Mouse (Mus musculus) midbrain, postnatal 0 days (tissue): ENCODE results near the gene Noct. TPM values are rescaled to one million over a fixed set of nuclear protein-coding genes. Genes with fewer than 3 reads are reported as not detected.
A peak's percentile ranks its signal among the peaks of the same experiment; 100 is the strongest.
"Not testable (repeated sequence)": the region's sequence is repeated elsewhere in the genome, so short reads cannot be mapped to it uniquely, and the experiment has no call there.

ENCODE experiments used
- ATAC-seq: fragments of 200-750 bp; cut with Nextera tagmentation; 2 replicates; pipeline ENCODE4 v1.8.0; 2017; ENCODE audit warnings: moderate number of reproducible peaks, mild to moderate bottlenecking, moderate TSS enrichment, moderate library complexity; ENCODE audit not compliant: low FRiP score
- DNase-seq: peaks from one replicate; pipeline ENCODE4 v3.0.0-alpha.2; 2015; ENCODE audit warnings: low spot score
- H3K27ac ChIP-seq: fragments of 300-500 bp; sonication (generic); 2 replicates; pipeline ENCODE4 v1.5.1; 2014; ENCODE audit warnings: low read depth, mild to moderate bottlenecking, low read length, mixed read lengths
- H3K27me3 ChIP-seq: fragments of 300-500 bp; sonication (generic); 2 replicates; pipeline ENCODE4 v1.6.1; 2014; ENCODE audit warnings: low read length, control low read depth, mixed read lengths; ENCODE audit not compliant: insufficient read depth
- H3K36me3 ChIP-seq: fragments of 300-500 bp; sonication (generic); 2 replicates; pipeline ENCODE4 v1.6.1; 2014; ENCODE audit warnings: low read length, control low read depth, mixed read lengths; ENCODE audit not compliant: insufficient read depth
- H3K4me1 ChIP-seq: fragments of 300-500 bp; sonication (generic); 2 replicates; pipeline ENCODE4 v1.6.1; 2014; ENCODE audit warnings: mild to moderate bottlenecking, control low read depth, antibody characterized with exemption, low read length, mixed read lengths; ENCODE audit not compliant: insufficient read depth
- H3K4me2 ChIP-seq: fragments of 300-500 bp; sonication (generic); 2 replicates; pipeline ENCODE4 v1.6.1; 2014; ENCODE audit warnings: low read depth, mild to moderate bottlenecking, low read length, mixed read lengths; ENCODE audit not compliant: poor library complexity, severe bottlenecking
- H3K4me3 ChIP-seq: fragments of 300-500 bp; sonication (generic); 2 replicates; pipeline ENCODE4 v1.5.1; 2014; ENCODE audit warnings: low read depth, mild to moderate bottlenecking, low read length, moderate library complexity
- H3K9ac ChIP-seq: fragments of 300-500 bp; sonication (generic); replicated peaks from 2 replicates; pipeline ENCODE4 v1.6.1; 2014; ENCODE audit warnings: mild to moderate bottlenecking, low read length, moderate library complexity, mixed read lengths; ENCODE audit not compliant: poor library complexity, severe bottlenecking
- H3K9me3 ChIP-seq: fragments of 300-500 bp; sonication (generic); 2 replicates; pipeline ENCODE4 v1.6.1; 2016; ENCODE audit warnings: low read length, control low read depth
- CTCF ChIP-seq: IDR thresholded peaks from 2 replicates; pipeline ENCODE4 v1.5.1; 2016; ENCODE audit warnings: antibody characterized with exemption, mild to moderate bottlenecking
- WGBS: fragments of 180-500 bp; shearing (Covaris S2); extraction: QIAGEN DNeasy Blood & Tissue Kit; methylation state at CpG from one replicate; pipeline ENCODE4 v1.1.7; 2014; 5-methylcytosine and 5-hydroxymethylcytosine counted together
- polyA plus RNA-seq: library from polyadenylated mRNA; unstranded; fragments of >200 nt; fragmentation: Nextera tagmentation; extraction: Ambion mirVana; gene quantifications from 2 replicates; pipeline ENCODE4 v1.2.1, GENCODE M21; 2015
- total RNA-seq: library from RNA; depleted of rRNA; stranded (reverse); fragments of >200 nt; gene quantifications from 2 replicates; pipeline ENCODE4 v1.2.3, GENCODE M21; 2014; rRNA removed

Noct gene
- 50.0 and 51.7 TPM in 2 replicates for total RNA-seq
- polyA plus RNA-seq, result 36.1 and 36.7 TPM in 2 replicates

GRCm38 (mm10) chr3:51224363-51225225 lies at the start of gene Noct:
Gene Noct (plus strand): TSS chr3:51224447.
- Histone ChIP-seq H3K27me3 (no peaks in the 10 kb centered on the region), H3K9me3 (no peaks in the 10 kb centered on the region), H3K4me2 (peak within 1 kb of the TSS; percentile 61), H3K4me3 (peak within 1 kb of the TSS; percentile 84), H3K36me3 (0 out of 2 replicates have a peak, but pooled peaks cover 2% of the 10 kb centered on the region), H3K27ac (peak within 1 kb of the TSS; percentile 96), H3K9ac (peak within 1 kb of the TSS; percentile 81), H3K4me1 (peaks cover 3% of the 10 kb centered on the region; the same call in 1 of the 2 replicates)
- DNase-seq (peak; percentile 93), ATAC-seq (peak; percentile 92)
- no peak; the same call in 1 of the 2 replicates for TF ChIP-seq CTCF
- under 1% methylated on average over 89 of the region's 100 CpGs for WGBS

- Histone ChIP-seq H3K9ac (no peak overlapping the region), H3K4me1 (no peaks in the 10 kb centered on the region), H3K4me3 (no peak overlapping the region), H3K4me2 (no peak overlapping the region), H3K9me3 (no peaks in the 10 kb centered on the region), H3K27ac (no peak overlapping the region), H3K27me3 (no peaks in the 10 kb centered on the region), H3K36me3 (no peaks in the 10 kb centered on the region)
- peak; percentile 72 for DNase-seq
- no peak for ATAC-seq
- TF ChIP-seq CTCF, result peak; percentile 73
- WGBS, result 39% methylated on average over 10 of the region's 10 CpGs
Measured at GRCm38 (mm10) chr3:51178158-51178557, 46.1 kb upstream of the Noct start.

DNA sequence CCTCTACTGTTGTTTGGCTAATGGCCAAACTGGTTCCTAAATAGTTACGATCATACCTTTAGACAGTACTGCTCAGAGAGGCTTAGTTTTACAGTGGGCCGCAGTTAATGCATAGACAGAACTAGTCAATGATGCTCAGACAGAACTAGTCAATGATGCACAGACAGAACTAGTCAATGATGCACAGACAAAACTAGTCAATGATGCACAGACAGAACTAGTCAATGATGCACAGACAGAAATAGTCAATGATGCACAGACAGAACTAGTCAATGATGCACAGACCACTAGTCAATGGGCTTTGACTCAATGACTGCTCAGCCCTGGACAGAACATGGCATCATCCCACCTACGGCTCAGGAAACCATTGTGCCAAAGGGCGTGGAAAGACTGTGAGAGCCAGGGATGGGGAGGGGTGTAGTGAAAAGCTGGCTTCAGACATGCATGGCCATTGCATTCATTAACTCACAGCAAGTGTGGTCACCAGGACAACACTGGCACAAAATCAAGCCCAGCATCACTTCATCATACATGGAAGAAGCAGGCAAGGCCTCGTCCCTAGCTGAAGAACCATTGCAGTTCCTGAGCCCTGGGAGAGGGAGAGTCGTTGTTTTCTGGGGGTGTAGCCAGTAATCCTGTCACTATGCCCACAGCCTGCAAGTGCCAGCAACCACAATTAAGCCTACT lies 44.6 kb upstream of the Noct start:
- H3K36me3 ChIP-seq, result no peaks in the 10 kb centered on the region
- WGBS, result 81% methylated on average over 6 of the region's 6 CpGs
- no peaks in the 10 kb centered on the region for H3K27me3 ChIP-seq
- no peak overlapping the region for H3K4me2 ChIP-seq
- H3K4me1 ChIP-seq, result no peaks in the 10 kb centered on the region
- H3K9ac ChIP-seq, result no peak overlapping the region
- no peak overlapping the region for H3K27ac ChIP-seq
- no peak for TF ChIP-seq CTCF
- no peaks in the 10 kb centered on the region for H3K9me3 ChIP-seq
- peak; percentile 79 for DNase-seq
- ATAC-seq, result 0 out of 2 replicates have a peak, but pooled peaks have one; percentile 13
- H3K4me3 ChIP-seq, result no peak overlapping the region

GRCm38 (mm10) chr3:51180341-51180940 lies 43.8 kb upstream of the Noct start:
- Histone ChIP-seq H3K36me3 (no peaks in the 10 kb centered on the region), H3K9ac (no peak overlapping the region), H3K27me3 (no peaks in the 10 kb centered on the region), H3K4me3 (no peak overlapping the region), H3K27ac (no peak overlapping the region), H3K4me1 (no peaks in the 10 kb centered on the region), H3K9me3 (no peaks in the 10 kb centered on the region), H3K4me2 (no peak overlapping the region)
- no peak; the same call in 1 of the 2 replicates for ATAC-seq
- TF ChIP-seq CTCF, result no peak
- WGBS, result 79% methylated on average over 8 of the region's 8 CpGs
- DNase-seq, result no peak

DNA sequence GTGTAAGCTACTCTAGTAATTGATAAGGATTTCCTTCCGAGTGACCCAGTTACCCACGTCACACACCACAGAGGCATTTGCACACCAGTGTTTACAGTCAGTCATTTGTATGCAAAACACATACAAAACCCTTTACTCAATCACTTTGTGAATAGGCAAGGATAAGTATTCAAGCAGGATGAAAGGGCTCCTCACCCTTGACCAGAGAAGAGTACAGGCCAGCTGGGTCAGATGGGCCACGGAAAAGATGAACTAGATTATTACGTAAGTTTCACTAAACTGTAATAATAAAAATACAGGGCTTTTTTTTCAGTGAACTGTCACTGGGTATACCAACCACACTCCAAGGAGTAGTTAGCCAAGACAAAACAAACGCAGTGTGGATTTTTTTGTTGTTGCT lies 41.8 kb upstream of the Noct start:
- H3K36me3 ChIP-seq, result no peaks in the 10 kb centered on the region
- no peak overlapping the region for H3K4me3 ChIP-seq
- no peak for TF ChIP-seq CTCF
- H3K4me2 ChIP-seq, result no peak overlapping the region
- no peak overlapping the region for H3K9ac ChIP-seq
- H3K27ac ChIP-seq, result no peak overlapping the region
- no peaks in the 10 kb centered on the region for H3K9me3 ChIP-seq
- 59% methylated on average over 5 of the region's 5 CpGs for whole genome bisulfite sequencing
- H3K4me1 ChIP-seq, result no peaks in the 10 kb centered on the region
- ATAC-seq (no peak), DNase-seq (no peak)
- H3K27me3 ChIP-seq, result no peaks in the 10 kb centered on the region

GRCm38 (mm10) chr3:51183508-51183907 lies 40.7 kb upstream of the Noct start:
- H3K36me3 ChIP-seq, H3K27ac ChIP-seq, H3K4me2 ChIP-seq, H3K4me1 ChIP-seq, ATAC-seq, H3K9ac ChIP-seq, DNase-seq, H3K9me3 ChIP-seq, H3K4me3 ChIP-seq, H3K27me3 ChIP-seq: not testable (repeated sequence)
- 79% methylated on average over 1 of the region's 1 CpGs for WGBS

- 87% methylated on average over 3 of the region's 3 CpGs for WGBS
- H3K27ac ChIP-seq, H3K9me3 ChIP-seq, H3K4me1 ChIP-seq, H3K36me3 ChIP-seq, H3K27me3 ChIP-seq, H3K4me2 ChIP-seq, H3K4me3 ChIP-seq, DNase-seq, ATAC-seq, H3K9ac ChIP-seq: not testable (repeated sequence)
Measured at GRCm38 (mm10) chr3:51183967-51184366, 40.3 kb upstream of the Noct start.
